Mouse (Mus musculus): ENCODE measurements around the gene Runx2. TPM values are rescaled to one million over a fixed set of nuclear protein-coding genes. Genes with fewer than 3 reads are reported as not detected.

Gene Runx2
- polyA plus RNA-seq (2015; fragmentation: Nextera tagmentation; extraction: Ambion mirVana), result 0.21 and 0.27 TPM in 2 replicates

DNA sequence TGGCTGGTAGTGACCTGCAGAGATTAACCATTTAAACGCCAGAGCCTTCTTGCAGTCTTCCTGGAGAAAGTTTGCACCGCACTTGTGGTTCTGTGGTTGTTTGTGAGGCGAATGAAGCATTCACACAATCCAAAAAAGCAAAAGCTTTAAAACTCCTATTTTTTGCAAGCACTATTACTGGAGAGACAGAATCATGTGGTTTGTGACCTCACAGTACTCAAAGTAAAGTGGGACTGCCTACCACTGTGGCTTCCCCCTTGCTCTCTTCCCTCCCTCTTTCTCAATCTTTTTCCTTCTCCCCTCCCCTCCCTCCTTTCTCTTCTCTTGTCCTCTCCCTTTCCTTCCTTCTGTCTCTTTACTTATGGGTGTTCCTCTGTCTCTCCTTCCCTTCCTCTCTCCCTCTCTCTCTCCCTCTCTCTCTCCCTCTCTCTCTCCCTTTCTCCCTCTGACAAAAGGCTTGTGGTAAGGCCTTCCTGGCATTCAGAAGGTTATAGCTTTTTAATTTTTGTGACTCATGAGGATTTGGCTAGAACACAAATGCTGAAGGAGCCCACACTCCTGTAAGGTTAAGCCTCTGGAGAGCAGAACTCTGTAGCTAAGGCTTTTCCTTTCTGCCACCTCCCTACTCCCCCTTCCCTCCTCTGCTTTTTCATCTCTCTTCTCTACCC is at the start of gene Runx2:
TSS of gene Runx2 (minus strand) at position 290 of the 668 bp plus-strand sequence.
- Histone ChIP-seq H3K27ac (replicated peaks) (no peak within 1 kb of the TSS), H3K9me3 (no peaks in the 10 kb centered on the region), H3K9ac (peak within 1 kb of the TSS; percentile 19; the same call in 1 of the 2 replicates), H3K4me1 (peaks cover 7% of the 10 kb centered on the region; the same call in 1 of the 2 replicates), H3K4me2 (peak within 1 kb of the TSS; percentile 28), H3K27me3 (replicated peaks) (no peaks in the 10 kb centered on the region), H3K4me3 (0 out of 2 replicates have a peak within 1 kb of the TSS, but pooled peaks have one; percentile 2), H3K36me3 (no peaks in the 10 kb centered on the region)
- ATAC-seq (ENCODE audit: extremely low read depth, insufficient number of reproducible peaks, low FRiP score, low TSS enrichment), result no peak
- WGBS, result 38% methylated on average over 3 of the region's 3 CpGs

DNA sequence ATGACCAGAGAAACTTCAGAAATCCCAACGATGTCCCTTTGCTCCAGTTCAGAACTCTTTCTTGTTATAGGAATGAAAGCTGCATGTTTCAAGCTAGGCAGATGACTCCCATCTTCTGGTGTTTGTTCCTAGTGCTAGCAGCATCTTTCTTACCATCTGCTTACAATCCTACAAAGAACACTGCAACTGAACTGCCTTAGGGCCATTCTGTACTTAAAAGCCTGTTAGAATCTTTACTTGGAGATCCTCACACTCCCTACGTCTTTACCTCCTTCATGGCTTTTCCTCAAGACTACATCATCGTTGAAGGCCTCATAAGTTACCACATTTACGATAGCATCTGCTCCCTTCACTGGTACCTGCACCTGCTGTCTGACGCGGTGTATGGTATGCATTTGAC is 48.6 kb upstream of the Runx2 start:
- no peaks in the 10 kb centered on the region for H3K36me3 ChIP-seq
- no peaks in the 10 kb centered on the region for H3K9me3 ChIP-seq
- no peak for ATAC-seq (ENCODE audit: extremely low read depth, insufficient number of reproducible peaks, low FRiP score, low TSS enrichment)
- H3K9ac ChIP-seq, result no peak overlapping the region
- H3K4me3 ChIP-seq, result no peak overlapping the region
- H3K27me3 ChIP-seq (replicated peaks), result no peaks in the 10 kb centered on the region
- no peaks in the 10 kb centered on the region for H3K4me1 ChIP-seq
- 86% methylated on average over 6 of the region's 6 CpGs for WGBS
- H3K27ac ChIP-seq (replicated peaks), result no peak overlapping the region
- H3K4me2 ChIP-seq, result no peak overlapping the region

- H3K9ac ChIP-seq, result no peak overlapping the region
- no peaks in the 10 kb centered on the region for H3K9me3 ChIP-seq
- peaks cover 3% of the 10 kb centered on the region; the same call in 1 of the 2 replicates for H3K4me1 ChIP-seq
- 69% methylated on average over 4 of the region's 4 CpGs for WGBS
- ATAC-seq (ENCODE audit: extremely low read depth, insufficient number of reproducible peaks, low FRiP score, low TSS enrichment), result no peak
- no peaks in the 10 kb centered on the region for H3K36me3 ChIP-seq
- H3K4me2 ChIP-seq, result no peak overlapping the region
- H3K27ac ChIP-seq (replicated peaks), result no peak overlapping the region
- H3K4me3 ChIP-seq, result no peak overlapping the region
- no peaks in the 10 kb centered on the region for H3K27me3 ChIP-seq (replicated peaks)
These were observed 27.6 kb upstream of the Runx2 start for GRCm38 (mm10) chr17:44842184-44842583.

- no peak for ATAC-seq (ENCODE audit: extremely low read depth, insufficient number of reproducible peaks, low FRiP score, low TSS enrichment)
- 71% methylated on average over 1 of the region's 1 CpGs for WGBS
These were observed 16.6 kb upstream of the Runx2 start for GRCm38 (mm10) chr17:44831201-44831600.

GRCm38 (mm10) chr17:44829587-44829986 is 15.0 kb upstream of the Runx2 start:
- no peaks in the 10 kb centered on the region for H3K36me3 ChIP-seq
- H3K4me1 ChIP-seq, result peaks cover 12% of the 10 kb centered on the region; the same call in 1 of the 2 replicates
- H3K27me3 ChIP-seq (replicated peaks), result no peaks in the 10 kb centered on the region
- H3K27ac ChIP-seq (replicated peaks), result no peak overlapping the region
- WGBS, result 73% methylated on average over 3 of the region's 3 CpGs
- H3K4me3 ChIP-seq, result no peak overlapping the region
- no peaks in the 10 kb centered on the region for H3K9me3 ChIP-seq
- no peak overlapping the region for H3K4me2 ChIP-seq
- H3K9ac ChIP-seq, result no peak overlapping the region
- ATAC-seq (ENCODE audit: extremely low read depth, insufficient number of reproducible peaks, low FRiP score, low TSS enrichment), result no peak

More at GRCm38 (mm10) chr17:44831201-44831600, 16.6 kb upstream of the Runx2 start:
- Histone ChIP-seq H3K36me3 (no peaks in the 10 kb centered on the region), H3K4me1 (peaks cover 8% of the 10 kb centered on the region; the same call in 1 of the 2 replicates), H3K4me2 (no peak overlapping the region), H3K9ac (no peak overlapping the region), H3K27me3 (replicated peaks) (no peaks in the 10 kb centered on the region), H3K27ac (replicated peaks) (no peak overlapping the region), H3K9me3 (no peaks in the 10 kb centered on the region), H3K4me3 (no peak overlapping the region)

DNA sequence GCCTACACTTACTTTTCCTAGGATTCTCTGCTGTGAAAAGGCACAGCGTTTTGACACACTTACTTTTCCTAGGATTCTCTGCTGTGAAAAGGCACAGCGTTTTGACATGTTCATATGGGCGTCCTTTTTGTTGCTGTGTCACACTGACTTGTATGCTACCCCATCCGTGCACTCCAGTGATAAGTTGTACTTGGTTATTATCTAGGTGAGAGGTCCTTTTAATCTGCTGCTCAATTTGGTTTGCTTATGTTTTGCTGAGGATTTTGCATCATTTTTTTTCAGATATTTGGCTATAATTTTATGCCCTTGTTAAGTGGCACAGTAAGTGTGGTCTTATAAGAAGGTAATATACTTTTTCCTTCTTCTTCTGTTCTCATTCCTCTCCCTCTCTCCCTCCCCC is 13.4 kb upstream of the Runx2 start:
- Histone ChIP-seq H3K9ac (no peak overlapping the region), H3K4me1 (peaks cover 12% of the 10 kb centered on the region; the same call in 1 of the 2 replicates), H3K4me3 (no peak overlapping the region), H3K27me3 (replicated peaks) (no peaks in the 10 kb centered on the region), H3K27ac (replicated peaks) (no peak overlapping the region), H3K36me3 (no peaks in the 10 kb centered on the region), H3K9me3 (no peaks in the 10 kb centered on the region), H3K4me2 (no peak overlapping the region)
- no peak for ATAC-seq (ENCODE audit: extremely low read depth, insufficient number of reproducible peaks, low FRiP score, low TSS enrichment)
- 68% methylated on average over 4 of the region's 4 CpGs for WGBS

- H3K27me3 ChIP-seq (replicated peaks), result no peaks in the 10 kb centered on the region
- no peak for ATAC-seq (ENCODE audit: extremely low read depth, insufficient number of reproducible peaks, low FRiP score, low TSS enrichment)
- H3K36me3 ChIP-seq, result no peaks in the 10 kb centered on the region
- H3K9ac ChIP-seq, result no peak overlapping the region
- H3K4me1 ChIP-seq, result peaks cover 12% of the 10 kb centered on the region; the same call in 1 of the 2 replicates
- no peak overlapping the region for H3K4me3 ChIP-seq
- no peak overlapping the region for H3K4me2 ChIP-seq
- WGBS, result 70% methylated on average over 3 of the region's 3 CpGs
- H3K27ac ChIP-seq (replicated peaks), result no peak overlapping the region
- H3K9me3 ChIP-seq, result no peaks in the 10 kb centered on the region
These were observed 12.5 kb upstream of the Runx2 start for GRCm38 (mm10) chr17:44827124-44827523.

DNA sequence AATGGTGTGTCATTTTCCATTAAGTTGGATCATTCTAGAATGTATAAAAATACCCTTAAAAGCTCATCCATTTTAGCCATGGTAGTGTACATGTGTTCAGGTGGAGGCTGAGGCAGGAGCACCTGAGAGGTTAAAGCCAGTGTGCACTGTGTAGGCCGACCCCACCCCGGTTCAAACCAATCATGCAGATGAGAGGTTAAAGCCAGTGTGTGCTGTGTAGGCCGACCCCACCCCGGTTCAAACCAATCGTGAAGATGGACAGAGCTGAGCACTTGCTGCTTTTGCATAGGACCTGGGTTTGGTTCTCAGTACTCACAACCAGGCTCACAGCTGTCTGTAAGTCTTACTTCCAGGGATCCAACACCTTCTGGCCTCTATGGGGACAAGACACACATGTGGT is 7.3 kb upstream of the Runx2 start:
- Histone ChIP-seq H3K4me1 (peaks cover 10% of the 10 kb centered on the region; the same call in 1 of the 2 replicates), H3K9ac (no peak overlapping the region), H3K4me2 (no peak overlapping the region), H3K27me3 (replicated peaks) (no peaks in the 10 kb centered on the region), H3K36me3 (no peaks in the 10 kb centered on the region), H3K27ac (replicated peaks) (no peak overlapping the region), H3K4me3 (no peak overlapping the region), H3K9me3 (no peaks in the 10 kb centered on the region)
- 81% methylated on average over 5 of the region's 5 CpGs for WGBS
- no peak for ATAC-seq (ENCODE audit: extremely low read depth, insufficient number of reproducible peaks, low FRiP score, low TSS enrichment)

- H3K4me2 ChIP-seq, result no peak overlapping the region
- no peaks in the 10 kb centered on the region for H3K36me3 ChIP-seq
- H3K9me3 ChIP-seq, result no peaks in the 10 kb centered on the region
- no peak overlapping the region for H3K27ac ChIP-seq (replicated peaks)
- ATAC-seq (ENCODE audit: extremely low read depth, insufficient number of reproducible peaks, low FRiP score, low TSS enrichment), result no peak
- no peak overlapping the region for H3K4me3 ChIP-seq
- 53% methylated on average over 4 of the region's 4 CpGs for WGBS
- no peaks in the 10 kb centered on the region for H3K27me3 ChIP-seq (replicated peaks)
- no peak overlapping the region for H3K9ac ChIP-seq
- 0 out of 2 replicates have a peak, but pooled peaks cover under 1% of the 10 kb centered on the region for H3K4me1 ChIP-seq
These were observed 5.2 kb upstream of the Runx2 start for GRCm38 (mm10) chr17:44819816-44820215.

DNA sequence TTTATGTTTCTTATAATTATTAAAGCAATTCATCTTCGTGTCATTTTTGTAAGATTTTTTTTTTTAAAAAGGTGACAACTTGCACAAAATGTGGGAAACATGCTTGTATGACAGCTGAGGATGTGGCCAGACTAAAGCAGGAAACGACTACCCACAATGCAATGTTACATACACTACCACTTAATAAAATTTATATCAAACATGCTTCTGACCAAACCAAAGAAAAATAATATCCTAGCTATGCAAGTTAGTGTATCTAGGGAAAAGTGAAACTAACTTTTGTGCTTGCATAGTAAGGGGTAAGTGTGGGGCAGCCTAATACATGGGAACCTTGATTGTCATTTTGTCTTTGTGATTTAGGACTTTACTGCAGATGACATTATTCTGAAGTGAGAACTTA is 4.2 kb upstream of the Runx2 start:
- 72% methylated on average over 2 of the region's 2 CpGs for WGBS
- no peak overlapping the region for H3K27ac ChIP-seq (replicated peaks)
- H3K27me3 ChIP-seq (replicated peaks), result no peaks in the 10 kb centered on the region
- H3K9me3 ChIP-seq, result no peaks in the 10 kb centered on the region
- no peak overlapping the region for H3K4me3 ChIP-seq
- no peak overlapping the region for H3K4me2 ChIP-seq
- no peak overlapping the region for H3K9ac ChIP-seq
- no peaks in the 10 kb centered on the region for H3K36me3 ChIP-seq
- peaks cover 7% of the 10 kb centered on the region; the same call in 1 of the 2 replicates for H3K4me1 ChIP-seq
- ATAC-seq (ENCODE audit: extremely low read depth, insufficient number of reproducible peaks, low FRiP score, low TSS enrichment), result no peak

- WGBS, result 84% methylated on average over 1 of the region's 1 CpGs
- H3K9me3 ChIP-seq, result no peaks in the 10 kb centered on the region
- H3K4me1 ChIP-seq, result peaks cover 4% of the 10 kb centered on the region
- H3K36me3 ChIP-seq, result no peaks in the 10 kb centered on the region
- no peak overlapping the region for H3K27ac ChIP-seq (replicated peaks)
- H3K4me2 ChIP-seq, result no peak overlapping the region
- no peak overlapping the region for H3K9ac ChIP-seq
- H3K27me3 ChIP-seq (replicated peaks), result no peaks in the 10 kb centered on the region
- H3K4me3 ChIP-seq, result no peak overlapping the region
- no peak for ATAC-seq (ENCODE audit: extremely low read depth, insufficient number of reproducible peaks, low FRiP score, low TSS enrichment)
These were observed 7.6 kb downstream of the Runx2 start for GRCm38 (mm10) chr17:44807031-44807430.

DNA sequence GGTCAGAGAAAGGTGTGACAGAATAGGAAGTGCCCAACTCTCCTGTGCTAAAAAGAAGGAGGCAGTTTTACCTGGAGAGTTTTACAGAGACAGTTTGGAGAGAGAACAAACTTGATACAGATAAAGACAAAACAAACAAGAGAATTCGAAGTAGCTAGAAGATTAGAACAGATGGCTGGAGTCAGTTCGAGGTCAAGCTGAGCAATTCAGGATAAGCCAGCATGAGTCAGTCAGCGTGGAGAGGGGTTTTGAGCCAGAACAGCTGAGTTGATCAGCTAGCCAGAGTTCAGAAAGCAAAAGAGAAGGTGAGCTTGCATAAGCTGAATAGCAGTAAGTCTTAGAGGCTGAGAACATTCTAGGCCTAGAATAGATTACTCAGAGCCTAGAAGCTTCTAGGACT is 17.3 kb downstream of the Runx2 start:
- 0 out of 2 replicates have a peak, but pooled peaks cover 7% of the 10 kb centered on the region for H3K36me3 ChIP-seq
- peaks cover 7% of the 10 kb centered on the region for H3K4me1 ChIP-seq
- H3K27me3 ChIP-seq (replicated peaks), result no peaks in the 10 kb centered on the region
- H3K27ac ChIP-seq (replicated peaks), result no peak overlapping the region
- H3K4me3 ChIP-seq, result no peak overlapping the region
- WGBS, result 19% methylated on average over 3 of the region's 3 CpGs
- H3K9me3 ChIP-seq, result no peaks in the 10 kb centered on the region
- H3K9ac ChIP-seq, result no peak overlapping the region
- H3K4me2 ChIP-seq, result no peak overlapping the region
- no peak for ATAC-seq (ENCODE audit: extremely low read depth, insufficient number of reproducible peaks, low FRiP score, low TSS enrichment)

All from heart, embryonic 13.5 days (tissue).